Mouse (Mus musculus): Measurements from ENCODE around the gene Tmem184b.

Gene Tmem184b

GRCm38 (mm10) chr15:79399231-79400052 is 3.9 kb downstream of the Tmem184b start:
- DNase-seq (ENCODE audit: low spot score in 2 of 2): no peak

GRCm38 (mm10) chr15:79396736-79397135 is 6.6 kb downstream of the Tmem184b start:
- no peak for DNase-seq (ENCODE audit: low spot score in 2 of 2)

- no peak for DNase-seq (ENCODE audit: low spot score in 2 of 2)
These were observed 8.1 kb downstream of the Tmem184b start for GRCm38 (mm10) chr15:79395281-79395680.

- DNase-seq (ENCODE audit: low spot score in 2 of 2): no peak
These were observed 8.5 kb downstream of the Tmem184b start for GRCm38 (mm10) chr15:79394842-79395241.

- DNase-seq (ENCODE audit: low spot score in 2 of 2): no peak
These were observed 10.3 kb downstream of the Tmem184b start for GRCm38 (mm10) chr15:79393101-79393500.

GRCm38 (mm10) chr15:79392527-79392926 is 10.8 kb downstream of the Tmem184b start:
- no peak for DNase-seq (ENCODE audit: low spot score in 2 of 2)

GRCm38 (mm10) chr15:79391447-79392093 is 11.8 kb downstream of the Tmem184b start:
- no peak for DNase-seq (ENCODE audit: low spot score in 2 of 2)

GRCm38 (mm10) chr15:79390434-79390833 is 12.9 kb downstream of the Tmem184b start:
- DNase-seq (ENCODE audit: low spot score in 2 of 2): no peak

GRCm38 (mm10) chr15:79388171-79388570 is 15.2 kb downstream of the Tmem184b start:
- DNase-seq (ENCODE audit: low spot score in 2 of 2): no peak

- no peak for DNase-seq (ENCODE audit: low spot score in 2 of 2)
These were observed 15.8 kb downstream of the Tmem184b start for GRCm38 (mm10) chr15:79387611-79388010.

GRCm38 (mm10) chr15:79387081-79387480 is 16.3 kb downstream of the Tmem184b start:
- no peak for DNase-seq (ENCODE audit: low spot score in 2 of 2)

- no peak for DNase-seq (ENCODE audit: low spot score in 2 of 2)
These were observed 21.7 kb downstream of the Tmem184b start for GRCm38 (mm10) chr15:79381644-79382043.

GRCm38 (mm10) chr15:79380468-79381444 is 22.6 kb downstream of the Tmem184b start:
- peak; percentile 55 to 72 for DNase-seq (ENCODE audit: low spot score in 2 of 2)

- no peak for DNase-seq (ENCODE audit: low spot score in 2 of 2)
These were observed 23.7 kb downstream of the Tmem184b start for GRCm38 (mm10) chr15:79379658-79380057.

- DNase-seq (ENCODE audit: low spot score in 2 of 2): no peak
These were observed 24.8 kb downstream of the Tmem184b start for GRCm38 (mm10) chr15:79378608-79379007.

- DNase-seq (ENCODE audit: low spot score in 2 of 2): peak in 1 of 2 experiments; percentile 24
These were observed 25.7 kb downstream of the Tmem184b start for GRCm38 (mm10) chr15:79377681-79378080.

GRCm38 (mm10) chr15:79374760-79375159 is 28.6 kb downstream of the Tmem184b start:
- DNase-seq (ENCODE audit: low spot score in 2 of 2): no peak

- no peak for DNase-seq (ENCODE audit: low spot score in 2 of 2)
These were observed 33.0 kb downstream of the Tmem184b start for GRCm38 (mm10) chr15:79370281-79370843.

GRCm38 (mm10) chr15:79369452-79370280 is 33.7 kb downstream of the Tmem184b start:
- no peak for DNase-seq (ENCODE audit: low spot score in 2 of 2)

GRCm38 (mm10) chr15:79368861-79369440 is 34.4 kb downstream of the Tmem184b start:
- DNase-seq (ENCODE audit: low spot score in 2 of 2): no peak
